Mouse (Mus musculus): ENCODE measurements around the gene Gm49336. TPM values are rescaled to one million over a fixed set of nuclear protein-coding genes. Genes with fewer than 3 reads are reported as not detected.

Gene Gm49336
- 26.3 and 27.0 TPM in 2 replicates for total RNA-seq (2015; ENCODE audit: low replicate concordance)
- 34.6 and 58.1 TPM in 2 replicates for total RNA-seq (2017; ENCODE audit: low replicate concordance)

DNA sequence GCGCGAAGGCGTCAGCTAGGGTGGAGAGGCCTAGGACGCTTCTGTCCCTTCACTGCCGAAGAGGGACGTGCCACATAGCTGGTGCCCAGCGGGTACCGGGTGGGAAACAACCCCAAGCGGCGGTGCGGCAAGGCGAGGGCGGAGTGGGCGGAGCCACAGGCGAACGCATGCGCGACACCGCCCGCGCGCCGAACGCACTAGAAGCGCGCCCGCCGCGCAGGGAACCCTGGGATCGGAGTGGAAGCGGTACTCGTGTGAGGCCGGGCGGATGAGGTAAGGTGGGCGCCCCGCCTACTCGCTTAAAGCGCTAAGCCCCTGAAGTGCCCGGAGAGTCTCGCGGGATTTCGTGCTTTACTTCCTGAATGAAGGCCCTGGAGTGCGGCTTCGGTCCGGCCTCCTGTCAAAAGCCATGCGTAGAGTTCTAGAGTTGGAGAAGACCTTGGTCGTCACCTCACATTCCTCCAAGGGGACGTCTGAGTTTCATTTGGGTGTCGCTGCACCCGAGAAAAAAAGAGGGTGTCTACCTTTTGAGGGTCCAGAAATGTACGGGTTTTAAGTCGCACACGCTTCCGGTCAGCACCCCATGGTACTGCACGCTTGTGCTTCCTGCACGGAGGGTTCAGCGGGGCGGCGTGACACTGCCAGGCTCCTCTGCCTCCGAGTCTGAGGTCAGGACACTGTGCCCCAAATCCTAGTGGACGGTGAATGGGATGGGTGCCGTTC is at the start of gene Gm49336, which contains the start of gene Nupl1:
Gene Gm49336, minus strand, starts transcription at position 227 of the 723 bp plus-strand sequence.
Gene Nupl1, minus strand, starts transcription at position 151 of the 723 bp plus-strand sequence.
- ATAC-seq (replicated peaks; ENCODE audit: low FRiP score, poor library complexity, severe bottlenecking): peak; percentile 97

- no peak for ATAC-seq (replicated peaks; ENCODE audit: low FRiP score, poor library complexity, severe bottlenecking)
Observed at GRCm38 (mm10) chr14:60301024-60301423, 49.7 kb upstream of the Gm49336 start.

- ATAC-seq (replicated peaks; ENCODE audit: low FRiP score, poor library complexity, severe bottlenecking): no peak
Observed at GRCm38 (mm10) chr14:60300224-60300991, 49.1 kb upstream of the Gm49336 start.

DNA sequence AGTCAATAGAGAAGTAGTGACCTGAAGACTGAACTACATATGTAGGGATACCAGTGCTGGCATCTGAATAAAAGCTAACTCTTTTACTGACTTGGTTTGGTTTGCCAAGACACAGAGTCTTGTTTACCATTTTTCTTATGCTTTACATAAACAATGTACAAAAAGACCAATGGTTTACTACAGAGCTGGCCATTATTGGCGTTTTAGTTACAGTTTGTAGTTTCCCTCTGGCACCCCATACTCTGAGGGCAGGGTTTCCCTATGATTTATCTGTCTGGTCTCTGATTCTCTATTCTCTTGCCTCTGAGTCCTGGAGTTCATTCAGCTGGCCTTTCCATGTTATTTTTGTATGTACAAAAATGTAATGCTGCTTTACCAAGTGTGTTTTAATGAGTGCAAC is 44.2 kb upstream of the Gm49336 start:
- no peak for ATAC-seq (replicated peaks; ENCODE audit: low FRiP score, poor library complexity, severe bottlenecking)

- no peak for ATAC-seq (replicated peaks; ENCODE audit: low FRiP score, poor library complexity, severe bottlenecking)
Observed at GRCm38 (mm10) chr14:60290363-60290762, 39.1 kb upstream of the Gm49336 start.

GRCm38 (mm10) chr14:60286194-60286863 is 35.0 kb upstream of the Gm49336 start:
- ATAC-seq (replicated peaks; ENCODE audit: low FRiP score, poor library complexity, severe bottlenecking): no peak

DNA sequence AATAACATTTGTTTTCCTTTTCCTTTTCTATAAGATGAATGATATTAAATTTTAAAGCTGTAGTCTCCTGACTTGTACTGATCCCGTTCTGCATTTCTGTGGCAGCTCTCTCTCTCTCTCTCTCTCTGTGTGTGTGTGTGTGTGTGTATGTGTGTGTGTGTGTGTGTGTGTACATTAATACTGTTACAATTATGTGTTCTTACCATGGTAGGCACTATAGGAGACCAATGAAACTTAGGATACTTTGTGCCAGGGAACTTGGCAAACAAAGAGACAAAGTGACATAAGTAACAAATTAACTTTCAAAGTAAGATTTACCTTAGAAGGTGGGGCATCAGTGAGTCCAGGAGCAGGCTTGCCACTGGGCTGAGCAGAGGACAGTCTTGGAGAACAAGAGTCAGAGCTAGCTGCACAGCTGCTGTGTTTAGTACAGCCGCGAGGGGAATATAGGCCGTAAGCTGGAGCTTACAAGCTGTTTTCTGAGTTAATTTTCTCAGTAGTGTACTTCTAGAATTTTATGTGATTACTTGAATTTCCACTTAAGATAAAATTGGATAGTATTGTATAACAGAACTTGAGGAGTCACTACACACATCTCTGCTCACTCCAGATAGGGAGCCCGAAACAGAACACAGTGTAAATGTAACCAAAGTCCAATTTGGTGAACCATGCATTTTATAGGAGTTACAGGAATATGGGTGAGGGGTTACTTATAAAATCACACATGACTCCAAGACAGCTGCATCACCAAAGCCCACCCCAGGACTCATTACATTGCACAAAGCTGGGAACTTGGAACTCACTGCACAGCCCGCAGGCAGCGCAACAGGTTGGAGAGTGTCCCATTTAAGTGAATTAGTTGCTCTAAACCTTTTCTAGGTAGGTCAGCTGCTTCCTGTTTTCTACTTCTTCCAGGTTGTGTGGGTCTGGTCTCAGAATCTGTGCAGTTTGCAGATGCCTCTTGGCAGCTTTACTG is 24.3 kb upstream of the Gm49336 start:
- no peak for ATAC-seq (replicated peaks; ENCODE audit: low FRiP score, poor library complexity, severe bottlenecking)

DNA sequence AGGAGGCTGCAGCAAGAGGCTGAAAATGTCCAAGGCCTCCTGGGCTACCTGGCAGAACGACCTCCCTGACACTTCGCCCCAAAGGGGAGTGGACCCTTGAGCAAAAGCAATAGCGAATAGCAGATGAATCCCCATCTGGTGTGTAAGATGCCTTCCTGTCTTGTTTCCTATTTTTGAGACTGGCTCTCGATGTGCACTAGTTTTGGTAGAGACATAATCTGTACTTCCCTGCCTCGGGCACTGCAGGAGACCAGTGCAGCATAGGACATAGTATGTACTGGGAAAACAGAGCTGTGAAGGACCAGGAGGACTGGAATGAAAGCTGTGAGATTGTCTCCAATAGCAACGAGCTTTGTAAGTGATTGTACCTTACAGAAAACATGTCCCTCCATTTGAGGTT is 22.0 kb upstream of the Gm49336 start:
- ATAC-seq (replicated peaks; ENCODE audit: low FRiP score, poor library complexity, severe bottlenecking): no peak

DNA sequence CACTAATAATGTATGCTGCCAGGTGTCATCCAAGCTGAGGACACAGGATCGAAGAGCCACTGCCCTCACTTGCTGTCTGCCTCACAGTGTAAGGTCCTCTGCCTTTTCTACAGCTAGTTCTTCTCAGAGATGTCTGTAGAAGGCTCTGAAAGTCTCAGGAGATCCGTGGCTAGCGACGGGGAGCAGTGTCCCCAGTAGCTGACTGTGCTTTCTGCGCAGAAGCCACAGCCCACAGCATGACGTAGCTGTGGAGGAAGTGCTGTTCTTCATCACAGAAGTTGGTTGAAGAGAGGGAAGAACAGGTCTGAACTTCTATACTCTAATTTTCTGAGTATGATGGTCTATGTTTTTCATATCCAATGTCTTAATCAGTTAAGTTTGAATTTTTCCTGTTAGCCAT is 18.0 kb upstream of the Gm49336 start:
- ATAC-seq (replicated peaks; ENCODE audit: low FRiP score, poor library complexity, severe bottlenecking): no peak

DNA sequence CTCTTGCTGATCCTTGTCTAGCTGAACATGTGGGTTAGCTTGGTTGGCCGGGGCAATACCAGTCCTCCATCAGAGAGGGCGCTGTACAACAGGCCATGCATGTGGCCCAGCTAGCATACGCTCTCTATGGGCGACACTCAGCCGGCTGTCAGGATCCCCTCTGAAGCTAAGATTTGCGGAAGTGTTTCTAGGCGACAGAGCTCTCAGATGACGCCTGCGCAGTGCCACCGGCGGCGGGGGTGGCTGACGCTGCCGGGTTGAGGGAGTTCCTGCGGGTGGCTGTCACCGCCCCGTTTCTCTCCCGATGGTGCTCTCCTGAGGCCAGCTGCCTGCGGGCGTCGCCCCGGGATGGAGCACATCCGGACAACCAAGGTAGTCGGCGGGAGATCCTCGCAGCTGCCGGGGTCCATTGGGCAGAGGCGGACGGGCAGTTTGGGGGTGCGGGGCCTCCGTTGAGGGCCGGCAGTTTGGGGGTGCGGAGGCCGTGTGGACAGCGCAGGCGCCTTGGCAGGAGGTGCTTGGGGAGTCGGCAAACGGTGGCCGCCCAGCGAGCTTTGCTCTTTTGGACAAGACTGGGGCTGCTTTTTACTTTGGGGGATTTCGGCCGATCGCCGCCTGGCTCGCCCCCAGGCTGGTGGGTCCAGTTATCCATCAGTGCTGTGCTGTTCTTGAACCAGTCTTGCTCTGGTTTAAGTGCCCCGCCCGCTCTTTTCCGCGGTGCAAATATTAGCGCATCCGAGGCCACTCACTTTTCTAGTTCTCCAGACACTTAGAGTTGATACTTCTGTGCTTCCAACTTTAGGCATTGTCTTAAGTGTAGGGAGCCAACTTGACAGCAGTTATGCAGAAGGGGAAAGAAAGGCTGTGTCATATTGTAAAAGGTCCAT is 13.9 kb upstream of the Gm49336 start, which contains the start of gene Mtmr6:
Gene Mtmr6, plus strand, starts transcription at position 239 of the 887 bp plus-strand sequence.
- peak; percentile 100 for ATAC-seq (replicated peaks; ENCODE audit: low FRiP score, poor library complexity, severe bottlenecking)

DNA sequence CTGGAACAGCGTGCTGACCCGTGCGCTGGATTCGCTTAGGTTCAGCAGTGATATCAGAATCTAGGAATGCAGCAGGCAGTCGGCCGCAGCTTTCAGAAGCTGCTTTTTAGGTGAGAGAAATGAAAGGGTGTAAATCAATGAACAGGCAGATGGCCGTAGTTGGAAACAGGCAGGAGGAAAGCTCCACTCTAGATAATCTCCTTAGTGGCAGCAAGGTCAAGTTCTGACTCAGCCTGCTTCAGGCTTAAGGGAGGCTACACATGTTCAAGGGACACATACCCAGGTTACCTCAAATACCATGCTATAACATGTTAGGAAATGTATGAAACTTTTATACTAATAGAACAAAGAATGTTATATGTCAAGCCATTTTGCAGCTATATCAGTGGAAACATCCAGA is 11.0 kb upstream of the Gm49336 start:
- ATAC-seq (replicated peaks; ENCODE audit: low FRiP score, poor library complexity, severe bottlenecking): no peak

DNA sequence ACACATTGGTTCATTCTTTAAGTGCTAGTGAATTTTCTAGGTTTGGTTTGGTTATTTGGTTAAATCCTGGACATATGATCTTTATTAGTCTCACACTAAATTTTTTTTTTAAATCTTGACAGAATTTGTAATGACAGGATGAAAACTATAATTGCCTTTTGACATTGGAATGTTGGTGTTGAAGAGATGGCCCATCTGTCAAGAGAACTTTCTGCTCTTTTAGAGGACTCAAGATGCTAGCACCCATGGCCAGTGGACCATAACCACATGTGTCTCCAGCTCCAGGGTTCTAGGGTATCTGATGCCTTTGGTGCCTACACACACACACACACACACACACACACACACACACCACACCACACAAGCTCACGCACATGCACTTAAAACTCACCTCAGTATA is 6.5 kb upstream of the Gm49336 start:
- no peak for ATAC-seq (replicated peaks; ENCODE audit: low FRiP score, poor library complexity, severe bottlenecking)

- no peak for ATAC-seq (replicated peaks; ENCODE audit: low FRiP score, poor library complexity, severe bottlenecking)
Observed at GRCm38 (mm10) chr14:60257101-60257500, 5.8 kb upstream of the Gm49336 start.

DNA sequence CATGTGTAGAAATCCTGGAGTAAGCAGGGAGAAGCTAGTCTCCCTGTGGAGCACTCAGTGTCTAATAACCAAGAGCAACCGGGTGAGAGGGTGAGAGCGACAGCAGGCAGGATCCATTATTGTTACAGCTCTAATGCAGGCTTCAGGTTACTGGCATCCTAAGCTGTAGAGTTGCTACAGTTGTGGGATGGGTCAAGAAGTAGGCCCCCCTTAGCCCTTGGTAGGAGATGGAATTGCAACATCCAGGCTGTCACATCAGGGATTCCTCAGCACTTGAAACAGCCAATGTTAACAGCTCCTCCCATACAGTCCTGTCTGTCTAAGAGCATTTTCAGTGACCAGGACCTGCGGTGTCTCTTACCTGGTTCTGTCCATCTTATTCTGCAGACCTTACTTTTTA is 5.0 kb upstream of the Gm49336 start:
- no peak for ATAC-seq (replicated peaks; ENCODE audit: low FRiP score, poor library complexity, severe bottlenecking)

- ATAC-seq (replicated peaks; ENCODE audit: low FRiP score, poor library complexity, severe bottlenecking): no peak
Observed at GRCm38 (mm10) chr14:60254774-60255173, 3.5 kb upstream of the Gm49336 start.

GRCm38 (mm10) chr14:60253466-60253865 is 2.2 kb upstream of the Gm49336 start:
- ATAC-seq (replicated peaks; ENCODE audit: low FRiP score, poor library complexity, severe bottlenecking): no peak

GRCm38 (mm10) chr14:60252004-60253000 is 995 bp upstream of the Gm49336 start:
- no peak for ATAC-seq (replicated peaks; ENCODE audit: low FRiP score, poor library complexity, severe bottlenecking)

Data from erythroblast, adult 5-6 weeks (primary cell).